Mouse (Mus musculus): ENCODE measurements around the gene A930004D18Rik.
"Not testable (repeated sequence)": the region's sequence is repeated elsewhere in the genome, so short reads cannot be mapped to it uniquely, and the experiment has no call there.

- not testable (repeated sequence) for TF ChIP-seq POLR2A (IDR thresholded peaks at IDR 0.05; ENCODE audit: extremely low read depth, insufficient read depth, low read length); CTCF (IDR thresholded peaks at IDR 0.05; ENCODE audit: low read depth, low read length)
Observed at GRCm38 (mm10) chr2:17978251-17978650, 59.3 kb downstream of the A930004D18Rik start.

All from liver, adult 2 months (tissue).